Mouse (Mus musculus) MEL (cell line): ENCODE measurements around the gene Cacna1c. TPM values are rescaled to one million over a fixed set of nuclear protein-coding genes. Genes with fewer than 3 reads are reported as not detected.

ENCODE experiments used
- DNase-seq: peaks from one replicate; pipeline ENCODE4 v3.0.0; 2011; ENCODE audit warnings: low read depth, low spot score
- H3K27ac ChIP-seq: 2 replicates; pipeline ENCODE4 v1.5.1; 2012; ENCODE audit warnings: low read depth, mild to moderate bottlenecking, control low read depth, low read length, moderate library complexity; ENCODE audit not compliant: control insufficient read depth
- H3K27me3 ChIP-seq, 2 experiments: fragments of 150-350 bp in 1 of 2; sonication (generic) in 1 of 2; 2 replicates each; pipeline ENCODE4 v1.6.1; 2012; ENCODE audit warnings: low read length in 2 of 2, mild to moderate bottlenecking in 2 of 2, improper control_type of control experiment in 1 of 2, moderate library complexity in 1 of 2; ENCODE audit not compliant: insufficient read depth in 2 of 2, control insufficient read depth in 1 of 2
- H3K36me3 ChIP-seq, 2 experiments: 2 replicates each; pipeline ENCODE4 v1.6.1; 2012 to 2014; ENCODE audit warnings: low read length in 2 of 2, improper control_type of control experiment in 1 of 2, inconsistent platforms in 1 of 2, mild to moderate bottlenecking in 1 of 2; ENCODE audit not compliant: insufficient read depth in 2 of 2, control insufficient read depth in 1 of 2
- H3K4me1 ChIP-seq, 2 experiments: fragments of 150-350 bp in 1 of 2; sonication (generic) in 1 of 2; 2 replicates each; pipeline ENCODE4 v1.6.1; 2012; ENCODE audit warnings: low read length in 2 of 2, improper control_type of control experiment in 1 of 2, mild to moderate bottlenecking in 1 of 2; ENCODE audit not compliant: insufficient read depth in 2 of 2, control insufficient read depth in 1 of 2
- H3K4me3 ChIP-seq, 2 experiments: fragments of 150-350 bp in 1 of 2; sonication (generic) in 1 of 2; 2 replicates each; pipeline ENCODE4 v1.5.1; 2012; ENCODE audit warnings: low read depth in 2 of 2, low read length in 2 of 2, mild to moderate bottlenecking in 2 of 2, moderate library complexity in 2 of 2, control low read depth in 1 of 2, improper control_type of control experiment in 1 of 2; ENCODE audit not compliant: control insufficient read depth in 1 of 2, insufficient read depth in 1 of 2
- H3K79me2 ChIP-seq: 2 replicates; pipeline ENCODE4 v1.6.1; 2012; ENCODE audit warnings: mild to moderate bottlenecking, low read length, moderate library complexity; ENCODE audit not compliant: control insufficient read depth, poor library complexity, insufficient read depth
- H3K9ac ChIP-seq: 2 replicates; pipeline ENCODE4 v1.6.1; 2012; ENCODE audit warnings: low read depth, mild to moderate bottlenecking, control low read depth, low read length, moderate library complexity; ENCODE audit not compliant: control insufficient read depth, poor library complexity, severe bottlenecking
- H3K9me3 ChIP-seq: fragments of 150-350 bp; sonication (generic); replicated peaks from 2 replicates; pipeline ENCODE4 v1.6.1; 2012; ENCODE audit warnings: mild to moderate bottlenecking, low read length, improper control_type of control experiment, moderate library complexity; ENCODE audit not compliant: insufficient read depth
- BHLHE40 ChIP-seq: IDR thresholded peaks from 2 replicates; pipeline ENCODE4 v1.6.1; 2012; ENCODE audit warnings: low read depth, mild to moderate bottlenecking, inconsistent platforms, low read length, improper control_type of control experiment, borderline replicate concordance
- E2F4 ChIP-seq: IDR thresholded peaks from 2 replicates; pipeline ENCODE4 v1.6.1; 2011; ENCODE audit warnings: low read depth, low read length, improper control_type of control experiment, borderline replicate concordance
- GABPA ChIP-seq: IDR thresholded peaks from 2 replicates; pipeline ENCODE4 v1.6.1; 2012; ENCODE audit warnings: low read depth, mild to moderate bottlenecking, inconsistent platforms, low read length, improper control_type of control experiment, moderate library complexity
- GATA1 ChIP-seq: IDR thresholded peaks from 2 replicates; pipeline ENCODE4 v1.6.1; 2011; ENCODE audit warnings: low read depth, low read length, improper control_type of control experiment
- JUND ChIP-seq: IDR thresholded peaks from 2 replicates; pipeline ENCODE4 v1.6.1; 2011; ENCODE audit warnings: low read depth, mild to moderate bottlenecking, improper control_type of control experiment, low read length
- MXI1 ChIP-seq: IDR thresholded peaks from 2 replicates; pipeline ENCODE4 v1.6.1; 2011; ENCODE audit warnings: mild to moderate bottlenecking, low read depth, low read length, improper control_type of control experiment
- MYB ChIP-seq: IDR thresholded peaks from 2 replicates; pipeline ENCODE4 v1.6.1; 2011; ENCODE audit warnings: mild to moderate bottlenecking, low read depth, low read length, improper control_type of control experiment
- MYC ChIP-seq: IDR thresholded peaks from 2 replicates; pipeline ENCODE4 v1.6.1; 2011; ENCODE audit warnings: low read depth, mild to moderate bottlenecking, low read length, improper control_type of control experiment, moderate library complexity
- NRF1 ChIP-seq: IDR thresholded peaks from 2 replicates; pipeline ENCODE4 v1.6.1; 2014; ENCODE audit warnings: low read depth, mild to moderate bottlenecking, inconsistent platforms, low read length, improper control_type of control experiment, moderate library complexity; ENCODE audit not compliant: poor library complexity, insufficient read depth, severe bottlenecking
- POLR2A ChIP-seq, 2 experiments: IDR thresholded peaks; 2 replicates each; pipeline ENCODE4 v1.6.1; 2011 to 2012; ENCODE audit warnings: low read length in 2 of 2, mild to moderate bottlenecking in 2 of 2, control low read depth in 1 of 2, improper control_type of control experiment in 1 of 2, low read depth in 1 of 2, moderate library complexity in 1 of 2; ENCODE audit not compliant: control insufficient read depth in 1 of 2, insufficient read depth in 1 of 2, poor library complexity in 1 of 2
- POLR2AphosphoS5 ChIP-seq: IDR thresholded peaks from 2 replicates; pipeline ENCODE4 v1.6.1; 2012; ENCODE audit warnings: low read depth, borderline replicate concordance, mild to moderate bottlenecking, inconsistent platforms, low read length, moderate library complexity, mixed read lengths
- RAD21 ChIP-seq: IDR thresholded peaks from 2 replicates; pipeline ENCODE4 v1.6.1; 2011; ENCODE audit warnings: mild to moderate bottlenecking, low read depth, low read length, improper control_type of control experiment
- SIN3A ChIP-seq: IDR thresholded peaks from 2 replicates; pipeline ENCODE4 v1.6.1; 2012; ENCODE audit warnings: low read length, improper control_type of control experiment, inconsistent platforms
- TAL1 ChIP-seq: IDR thresholded peaks from 2 replicates; pipeline ENCODE4 v1.6.1; 2012; ENCODE audit warnings: mild to moderate bottlenecking, inconsistent platforms, low read length, moderate library complexity, mixed read lengths
- TBP ChIP-seq: IDR thresholded peaks from 2 replicates; pipeline ENCODE4 v1.8.0; 2011; ENCODE audit warnings: low read depth, low read length, improper control_type of control experiment
- UBTF ChIP-seq: IDR thresholded peaks from 2 replicates; pipeline ENCODE4 v1.6.1; 2012; ENCODE audit warnings: low read depth, mild to moderate bottlenecking, inconsistent platforms, low read length, improper control_type of control experiment, moderate library complexity, borderline replicate concordance; ENCODE audit not compliant: insufficient read depth
- USF2 ChIP-seq, 2 experiments: IDR thresholded peaks; 2 replicates each; pipeline ENCODE4 v1.6.1; 2011 to 2012; ENCODE audit warnings: improper control_type of control experiment in 2 of 2, low read length in 2 of 2, borderline replicate concordance in 1 of 2, inconsistent platforms in 1 of 2, low read depth in 1 of 2, mild to moderate bottlenecking in 1 of 2; ENCODE audit not compliant: insufficient read depth in 1 of 2
- ZC3H11A ChIP-seq: IDR thresholded peaks from 2 replicates; pipeline ENCODE4 v1.6.1; 2012; ENCODE audit warnings: low read depth, mild to moderate bottlenecking, inconsistent platforms, low read length, improper control_type of control experiment
- ZKSCAN1 ChIP-seq: IDR thresholded peaks from 2 replicates; pipeline ENCODE4 v1.6.1; 2012; ENCODE audit warnings: low read depth, mild to moderate bottlenecking, inconsistent platforms, low read length, improper control_type of control experiment, moderate library complexity
- ZMIZ1 ChIP-seq: IDR thresholded peaks from 2 replicates; pipeline ENCODE4 v1.6.1; 2012; ENCODE audit warnings: low read depth, mild to moderate bottlenecking, inconsistent platforms, low read length, improper control_type of control experiment, moderate library complexity
- polyA plus RNA-seq, 2 experiments: library from polyadenylated mRNA; stranded (reverse) in 1 of 2; unstranded in 1 of 2; fragments of >175 nt in 1 of 2; fragments of >200 nt in 1 of 2; gene quantifications; 2 replicates each; pipeline versions ENCODE4 v1.2.1 to v1.2.4; 2012; ENCODE audit warnings: low replicate concordance in 2 of 2, low read depth in 1 of 2; ENCODE audit not compliant: insufficient read length in 2 of 2, insufficient read depth in 1 of 2, missing spikeins in 1 of 2
- total RNA-seq: library from RNA; depleted of rRNA; stranded (reverse); fragments of 300-350 nt; gene quantifications from 2 replicates; pipeline ENCODE4 v1.2.3, GENCODE M21; 2012

Gene Cacna1c
- total and polyA plus RNA-seq, 3 experiments: 3.4 to 4.4 TPM; not detected in 1

DNA sequence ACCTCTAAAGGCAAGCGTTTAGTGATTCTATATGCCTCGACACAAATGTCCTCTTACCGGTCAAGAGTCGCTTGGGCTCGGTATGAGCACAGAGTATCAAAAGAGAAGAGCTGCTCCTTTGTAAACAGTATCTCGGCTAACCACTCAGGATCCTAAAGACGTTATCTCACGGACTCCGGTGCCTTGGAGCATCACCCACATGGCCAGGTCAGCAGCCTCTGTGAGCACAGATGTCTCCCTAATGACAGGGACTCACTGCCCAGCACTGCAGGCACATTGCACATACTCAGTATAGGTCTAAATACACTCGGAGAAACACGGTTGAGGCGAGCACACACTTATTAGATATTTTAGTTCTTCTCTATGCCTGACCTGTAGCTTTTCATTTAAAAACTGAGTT is 271.8 kb downstream of the Cacna1c start:
- no peaks in the 10 kb centered on the region for H3K9me3 ChIP-seq

DNA sequence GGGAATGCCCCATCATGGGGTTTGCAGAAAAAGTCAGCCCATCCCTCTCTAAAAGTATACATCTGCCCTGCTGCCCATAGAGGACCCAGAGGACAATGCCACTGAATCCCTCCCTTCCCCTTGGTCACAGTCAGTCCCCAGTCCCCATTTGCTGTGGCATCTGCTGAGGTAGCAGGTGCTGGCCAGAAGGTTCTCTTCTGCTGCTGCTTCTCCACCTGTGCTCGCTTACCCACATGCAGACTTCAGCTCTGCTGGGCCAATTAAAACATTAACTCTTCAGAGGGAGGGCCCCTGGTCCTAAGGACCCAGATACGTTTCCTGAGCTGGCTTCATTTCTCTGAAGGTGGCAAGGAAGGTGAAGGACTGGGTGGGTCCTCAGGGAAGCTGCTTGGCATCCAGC is 272.3 kb downstream of the Cacna1c start:
- Histone ChIP-seq H3K27me3 (peaks cover 2 to 5% of the 10 kb centered on the region in 2 experiments; a peak in 2 of 4 replicates), H3K9ac (no peak overlapping the region), H3K4me3 (no peak overlapping the region), H3K9me3 (no peaks in the 10 kb centered on the region), H3K36me3 (no peaks in the 10 kb centered on the region), H3K27ac (no peak overlapping the region), H3K4me1 (no peaks in the 10 kb centered on the region), H3K79me2 (no peaks in the 10 kb centered on the region)
- no peak for DNase-seq
- no peak for TF ChIP-seq MXI1
- no peak for TF ChIP-seq JUND
- TF ChIP-seq TAL1: no peak
- no peak for TF ChIP-seq MYB
- TF ChIP-seq SIN3A: no peak
- no peak for TF ChIP-seq NRF1
- TF ChIP-seq UBTF: no peak
- TF ChIP-seq GATA1: no peak
- no peak for TF ChIP-seq MYC
- no peak for TF ChIP-seq E2F4
- TF ChIP-seq POLR2A (IDR thresholded peaks at IDR 0.05; ENCODE audit: control insufficient read depth in 1 of 2, insufficient read depth in 1 of 2, low read depth in 1 of 2, low read length in 2 of 2, poor library complexity in 1 of 2): no peak
- no peak for TF ChIP-seq RAD21
- no peak for TF ChIP-seq USF2 (IDR thresholded peaks at IDR 0.05; ENCODE audit: borderline replicate concordance in 1 of 2, insufficient read depth in 1 of 2, low read depth in 1 of 2, low read length in 2 of 2)
- no peak for TF ChIP-seq BHLHE40
- no peak for TF ChIP-seq ZC3H11A
- no peak for TF ChIP-seq GABPA
- TF ChIP-seq POLR2AphosphoS5: no peak
- TF ChIP-seq TBP: no peak
- TF ChIP-seq ZKSCAN1: no peak
- no peak for TF ChIP-seq ZMIZ1

More for the DNA sequence above, 271.8 kb downstream of the Cacna1c start:
- no peak overlapping the region for H3K9ac ChIP-seq
- TF ChIP-seq POLR2AphosphoS5: no peak
- H3K4me1 ChIP-seq: no peaks in the 10 kb centered on the region
- H3K36me3 ChIP-seq: no peaks in the 10 kb centered on the region
- no peak for DNase-seq
- no peak overlapping the region for H3K4me3 ChIP-seq
- no peak overlapping the region for H3K27ac ChIP-seq
- no peaks in the 10 kb centered on the region for H3K79me2 ChIP-seq
- H3K27me3 ChIP-seq: peaks cover 2 to 5% of the 10 kb centered on the region in 2 experiments; a peak in 2 of 4 replicates
